Mouse (Mus musculus): ENCODE measurements at regions not wholly inside any gene's neighbourhood (a gene's known extent, or its start where the extent isn't known, plus 50 kb on each side); places are given as distances from the start of the nearest gene placed in this dataset.

DNA sequence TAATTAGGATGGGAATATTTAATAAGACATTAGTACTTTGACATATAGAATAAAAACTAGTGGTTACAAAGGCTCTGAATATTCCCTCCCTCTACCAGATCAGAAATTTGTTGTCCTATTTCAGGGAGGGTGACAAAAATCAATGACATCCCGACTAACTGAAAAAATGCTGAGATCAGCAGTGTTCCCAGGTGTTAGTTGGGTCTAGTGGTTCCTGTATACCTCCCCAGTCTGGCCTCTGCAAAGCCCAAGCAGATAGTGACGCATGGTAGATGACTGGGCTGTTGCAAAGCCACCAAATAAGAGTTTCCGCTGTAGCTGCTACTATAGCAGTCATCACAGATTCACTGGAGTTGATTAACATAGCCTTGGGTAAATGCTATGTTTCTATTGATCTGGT, 59.9 kb upstream of the Gm4791 start:
- DNase-seq = no peak

DNA sequence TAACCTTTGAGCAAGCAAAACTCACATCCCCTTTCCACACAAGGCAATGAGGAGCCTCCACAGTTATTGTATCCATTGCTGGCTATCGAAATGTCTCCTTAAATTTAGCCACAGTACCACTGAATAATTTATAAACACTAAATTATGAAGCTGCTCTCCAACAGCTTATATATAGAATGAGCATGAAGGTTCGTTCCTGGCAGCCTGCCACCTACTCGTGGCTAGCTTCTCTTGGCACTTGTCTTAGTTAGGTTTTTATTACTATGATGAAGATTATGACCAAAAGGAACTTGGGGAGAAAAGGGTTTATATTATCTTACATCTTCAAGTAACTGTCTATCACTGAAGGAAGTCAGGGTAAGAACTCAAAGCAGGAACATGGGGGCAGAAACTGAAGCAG, 72.9 kb upstream of the Gm4791 start:
- DNase-seq = no peak

DNA sequence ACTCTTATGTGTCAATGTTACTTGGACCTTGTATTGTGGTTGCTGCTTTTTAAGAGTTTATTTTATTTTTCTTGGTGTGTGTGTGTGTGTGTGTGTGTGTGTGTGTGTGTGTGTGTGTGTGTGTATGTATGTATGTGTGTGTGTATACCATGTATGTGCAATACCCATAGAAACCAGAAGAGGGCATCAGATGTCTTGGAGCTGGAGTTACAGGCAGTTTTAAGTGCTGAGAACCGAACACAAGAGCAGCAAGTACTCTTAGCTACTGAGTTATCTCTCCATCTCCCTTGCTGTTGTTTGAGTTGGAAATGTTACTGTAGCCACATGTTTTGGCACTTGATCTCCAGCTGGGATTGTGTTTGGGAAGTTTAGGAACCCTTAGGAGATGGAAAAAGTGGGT, 78.5 kb upstream of the Gm4791 start:
- DNase-seq = no peak

DNA sequence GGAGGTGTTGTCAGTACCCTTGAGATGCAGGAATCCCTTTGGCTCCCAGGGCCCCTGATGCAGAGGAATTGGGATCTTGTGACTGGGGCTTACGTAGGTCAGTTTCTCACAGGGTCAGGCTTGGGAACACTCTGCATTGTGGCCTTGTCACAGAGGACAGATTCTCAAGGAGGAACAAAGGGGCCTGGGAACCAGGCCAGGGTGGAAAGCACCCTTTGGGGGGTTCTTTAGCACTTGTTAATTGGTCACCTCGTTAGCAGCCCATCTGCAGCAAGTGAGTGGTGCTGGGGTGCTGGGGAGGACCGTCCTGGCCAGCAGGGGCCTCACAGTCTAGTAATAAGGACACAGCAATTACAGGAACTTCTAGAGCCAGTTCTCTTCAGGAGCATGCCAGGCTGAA, 85.3 kb upstream of the Gm4791 start:
- no peak for DNase-seq

DNA sequence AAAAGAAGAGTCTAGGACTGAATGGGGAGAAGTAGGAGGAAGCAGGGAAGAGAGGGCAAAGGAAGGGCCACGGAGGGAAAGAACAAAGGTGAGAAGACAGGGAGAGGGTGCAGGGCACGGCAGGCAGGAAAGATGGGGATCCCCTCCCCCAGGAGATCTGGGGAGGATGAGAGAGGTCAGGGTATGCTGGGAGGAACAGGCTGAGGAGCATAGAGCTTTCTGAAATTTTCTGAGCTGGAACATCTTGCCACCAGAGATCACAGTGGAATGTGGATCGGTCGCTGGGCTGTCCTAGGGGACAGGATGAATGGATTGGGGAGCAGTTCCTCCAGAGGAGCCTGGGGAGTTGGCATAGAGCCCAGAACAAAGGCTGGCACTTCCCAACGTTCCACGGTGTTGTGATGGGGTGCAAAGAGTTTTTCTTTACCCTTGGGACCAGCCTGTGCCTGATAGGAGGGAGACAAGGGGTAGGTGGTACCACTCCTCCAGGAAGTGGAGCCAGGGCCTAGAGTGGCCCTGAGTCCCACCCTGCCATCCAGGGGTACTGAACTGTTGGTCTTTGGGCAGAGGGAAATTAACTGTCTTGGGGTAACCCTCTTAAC, 89.0 kb upstream of the Gm4791 start:
- no peak for DNase-seq

DNA sequence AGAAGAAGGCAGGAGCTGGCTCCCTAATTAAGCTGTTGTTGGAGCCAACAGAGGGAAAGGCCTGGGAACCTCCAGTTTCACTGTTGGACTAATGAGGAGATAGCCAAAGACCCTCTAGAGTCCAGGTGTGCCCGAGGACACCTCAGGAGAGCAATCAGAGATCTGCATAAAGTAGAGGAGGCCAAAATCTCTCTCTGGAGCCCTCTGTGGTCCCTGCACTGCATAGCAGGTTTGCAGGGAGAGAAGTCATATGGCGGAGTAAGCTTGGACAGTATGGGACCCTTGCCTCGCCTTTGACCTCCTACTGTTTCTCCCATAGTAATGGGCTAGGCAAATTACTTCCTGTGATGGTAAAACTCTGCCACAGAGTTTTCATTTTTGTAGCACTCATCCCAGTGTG, 93.5 kb upstream of the Gm4791 start:
- DNase-seq = no peak

DNA sequence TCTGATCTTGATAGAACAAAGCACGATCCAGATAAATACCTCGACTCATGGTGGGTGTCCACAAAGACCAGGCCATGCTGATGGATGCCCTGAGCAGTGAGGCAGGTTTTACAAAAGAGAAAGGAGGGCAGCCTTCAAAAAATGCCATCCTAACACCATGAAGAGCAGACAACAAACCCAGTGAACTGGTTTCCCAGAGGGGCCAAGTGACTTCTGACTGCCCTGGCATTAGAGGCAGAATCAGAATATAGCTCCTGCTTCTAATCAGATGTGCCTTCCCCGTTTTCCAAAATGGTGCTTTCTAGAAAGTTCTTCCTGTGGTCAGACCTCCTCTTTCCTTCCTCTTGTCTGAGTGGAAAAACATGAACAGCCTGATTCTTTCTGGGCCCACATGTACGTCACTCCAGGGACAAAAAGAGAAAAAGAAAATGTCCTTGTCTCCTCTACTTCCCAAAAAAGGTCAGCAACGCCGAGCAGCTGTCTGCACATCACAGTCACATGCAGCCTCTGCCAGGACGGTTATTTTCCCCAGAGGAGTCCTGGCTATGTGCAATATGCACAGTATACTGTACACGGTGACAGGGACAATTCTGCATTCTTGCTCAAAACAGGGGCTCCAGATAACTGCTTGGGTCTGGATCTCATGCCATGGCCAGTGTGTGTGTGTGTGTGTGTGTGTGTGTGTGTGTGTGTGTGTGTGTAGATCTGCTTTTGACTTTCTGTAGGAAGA, 94.9 kb upstream of the Gm4791 start:
- no peak for DNase-seq

DNA sequence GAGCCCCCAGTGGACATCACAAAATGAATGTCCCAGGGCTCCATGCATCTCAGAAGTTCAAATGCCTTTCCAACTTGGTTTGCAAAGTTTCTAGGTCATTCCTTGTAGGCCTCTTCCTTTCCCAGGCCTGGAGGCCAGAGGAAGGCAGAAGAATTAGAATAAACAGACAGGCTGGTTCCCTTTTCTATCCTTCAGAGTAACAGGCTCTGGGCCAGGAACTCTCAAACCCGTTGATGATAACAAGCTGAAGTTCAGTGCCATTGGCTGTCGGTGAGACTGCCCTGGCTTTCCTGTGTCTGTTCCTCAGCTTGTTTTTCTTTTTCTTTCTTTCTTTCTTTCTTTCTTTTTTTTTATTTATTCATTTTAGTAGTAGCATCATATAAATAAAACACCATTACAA, 99.3 kb upstream of the Gm4791 start:
- DNase-seq = no peak

DNA sequence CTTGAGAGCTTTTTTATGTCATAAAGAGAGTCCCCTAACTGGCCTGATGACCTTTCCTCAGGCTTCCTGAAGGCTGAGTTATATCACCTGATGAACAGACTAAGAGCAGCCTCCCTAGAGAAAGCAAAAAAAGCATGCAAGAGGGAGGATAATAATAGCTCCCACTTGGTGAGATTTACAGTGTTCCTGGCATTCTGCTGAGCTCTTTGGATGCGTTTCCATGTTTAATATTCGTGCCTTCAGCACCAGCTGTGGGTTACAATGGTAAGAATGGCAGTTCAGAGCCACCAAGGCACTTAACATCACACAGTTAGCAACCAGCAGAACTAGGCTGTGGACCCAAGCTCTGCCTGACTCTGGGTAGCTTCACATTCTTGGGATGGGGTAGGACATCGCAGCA, 100.4 kb upstream of the Gm4791 start:
- no peak for DNase-seq

DNA sequence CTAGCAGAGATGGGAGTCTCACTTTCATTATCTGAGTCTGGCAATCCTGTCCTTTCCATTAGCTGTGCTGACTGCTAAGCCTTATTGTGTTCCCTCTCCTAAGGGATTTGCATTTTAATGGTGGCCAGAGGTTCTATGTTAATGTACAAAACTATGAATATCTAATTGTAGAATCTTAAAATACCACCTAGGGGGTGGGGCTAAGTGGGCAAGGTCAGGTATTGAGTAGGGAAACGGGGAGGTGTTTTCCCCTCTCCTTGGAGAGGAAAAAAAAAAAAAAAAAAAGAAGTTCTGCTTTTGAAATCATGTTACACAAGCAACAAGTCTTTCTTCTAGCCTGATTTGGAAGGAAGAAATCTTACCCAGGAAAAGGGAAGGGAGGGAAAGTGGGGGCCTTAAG, 106.7 kb upstream of the Gm4791 start:
- DNase-seq = no peak

DNA sequence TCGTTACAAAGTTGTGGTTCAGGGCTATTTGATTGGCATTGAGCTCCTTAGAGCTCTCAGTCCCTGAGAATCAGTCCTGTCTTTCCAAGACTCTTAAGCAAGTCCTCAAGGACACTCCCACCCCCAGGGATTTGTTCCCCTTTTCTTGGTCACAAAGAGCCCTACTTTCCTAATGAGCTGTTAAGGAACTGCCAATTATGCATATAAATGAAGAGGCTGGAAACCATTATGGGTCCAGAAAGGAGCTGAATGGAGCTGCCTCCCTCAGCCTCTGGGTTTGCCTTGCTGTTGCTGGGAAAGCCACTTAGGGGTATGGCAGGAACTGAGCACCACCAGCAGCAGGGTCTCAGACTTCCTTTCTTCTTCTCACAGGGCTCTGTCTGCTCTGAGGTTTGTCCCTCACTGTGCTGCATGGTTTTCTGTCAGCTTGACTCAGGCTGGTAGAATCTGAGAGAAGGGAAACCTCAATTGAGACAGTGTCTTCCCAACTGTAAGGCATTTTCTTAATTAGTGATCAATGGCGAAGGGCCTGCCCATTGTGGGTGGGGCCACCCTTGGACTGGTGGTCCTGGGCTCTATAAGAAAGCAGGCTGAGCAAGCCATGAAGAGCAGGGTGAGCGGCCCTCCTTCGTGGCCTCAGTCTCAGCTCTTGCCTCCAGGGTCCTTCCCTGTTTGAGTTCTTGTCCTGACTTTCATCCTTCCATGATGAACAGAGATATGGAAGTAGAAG, 108.4 kb upstream of the Gm4791 start:
- no peak for DNase-seq

DNA sequence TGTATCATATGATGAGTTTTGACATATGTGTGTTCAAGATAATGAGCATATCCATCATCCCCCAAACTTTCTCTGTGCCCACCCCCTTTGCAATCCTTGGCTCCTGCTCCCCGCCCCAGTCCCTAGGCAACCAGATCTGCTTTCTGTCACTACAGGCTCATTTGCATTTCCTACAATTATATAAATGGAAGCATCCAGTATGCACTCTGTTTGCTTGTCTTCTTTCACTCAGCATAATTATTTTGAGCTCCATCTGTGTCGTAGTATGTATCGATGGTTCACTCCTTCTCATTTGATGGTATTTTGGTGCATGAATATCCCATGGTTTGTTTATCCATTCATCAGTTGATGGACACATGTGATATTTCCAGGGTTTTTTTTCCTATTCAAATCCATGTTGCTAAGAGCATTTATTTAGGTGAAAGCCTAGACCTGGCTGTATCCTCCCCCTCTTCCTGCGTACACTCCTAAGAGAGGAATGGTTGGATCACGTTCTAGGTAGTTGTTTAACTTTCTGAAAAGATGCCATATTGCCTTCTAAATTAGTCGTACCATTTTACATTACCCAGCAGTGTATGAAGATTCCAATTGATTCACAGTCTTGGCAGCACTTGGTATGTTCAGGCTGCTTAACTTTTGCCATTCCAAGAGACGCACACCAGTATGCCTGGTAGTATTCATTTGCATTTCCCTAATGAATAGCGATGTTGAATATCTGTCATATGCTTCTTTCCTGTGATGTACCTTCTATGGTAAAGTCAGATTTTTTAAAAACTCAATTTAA, 127.1 kb upstream of the Gm4791 start:
- DNase-seq = no peak

DNA sequence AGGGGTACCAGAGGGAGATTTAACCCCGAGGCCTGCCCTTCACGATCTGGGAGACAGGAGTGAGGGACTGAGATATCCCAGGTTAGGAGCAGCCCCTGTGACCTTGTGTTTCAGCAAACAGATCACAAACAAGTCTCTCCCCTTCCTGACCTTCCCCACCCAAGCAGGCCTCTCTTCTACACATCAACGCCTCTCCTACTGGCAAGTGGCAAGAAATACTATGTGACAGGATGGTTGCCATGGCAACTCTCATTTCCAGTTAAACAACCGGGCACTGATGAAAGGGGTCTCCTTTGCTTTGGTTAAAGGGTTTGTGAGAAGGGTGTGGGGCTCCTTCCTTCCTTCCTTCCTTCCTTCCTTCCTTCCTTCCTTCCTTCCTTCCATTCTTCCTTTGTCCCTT, 134.6 kb upstream of the Gm4791 start:
- no peak for DNase-seq

DNA sequence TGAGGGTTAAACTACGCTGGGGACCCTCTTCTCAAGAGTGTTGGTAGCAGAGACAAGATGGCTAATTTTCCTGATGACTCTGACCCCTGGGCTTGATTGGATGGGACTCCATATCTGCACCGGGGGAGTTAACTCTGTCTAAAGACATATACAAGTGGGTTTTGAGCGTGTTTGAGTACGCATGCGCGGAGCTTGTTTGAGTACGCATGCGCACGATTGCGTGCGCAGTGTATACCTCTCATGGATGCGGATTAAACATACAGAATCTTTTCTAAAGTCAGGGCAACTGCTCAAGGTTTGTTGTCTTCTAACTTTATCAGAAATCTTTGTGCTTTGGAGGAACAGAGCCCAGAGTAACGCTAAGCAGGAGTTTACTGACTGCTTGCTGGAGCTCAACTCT, 146.8 kb upstream of the Gm4791 start:
- DNase-seq = no peak

DNA sequence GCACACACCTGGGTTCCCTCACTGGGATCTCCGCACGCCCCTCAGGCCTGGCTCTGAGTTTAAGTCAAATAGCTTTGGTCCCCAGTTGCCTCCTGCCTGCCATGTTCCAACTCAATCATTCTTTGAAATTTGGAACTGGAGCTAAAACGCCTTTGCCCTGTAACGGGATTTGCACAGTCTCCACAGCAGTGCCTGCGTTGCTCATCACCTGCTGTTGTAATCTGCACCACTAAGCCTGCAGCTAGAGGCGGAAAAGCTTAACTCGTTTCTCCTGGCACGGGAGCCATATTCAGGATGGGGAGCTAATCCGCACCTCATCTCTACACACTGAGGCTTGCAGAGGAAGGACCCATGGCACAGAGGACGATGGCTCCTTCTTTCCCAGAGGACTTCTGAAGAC, 147.2 kb upstream of the Gm4791 start:
- DNase-seq = no peak

DNA sequence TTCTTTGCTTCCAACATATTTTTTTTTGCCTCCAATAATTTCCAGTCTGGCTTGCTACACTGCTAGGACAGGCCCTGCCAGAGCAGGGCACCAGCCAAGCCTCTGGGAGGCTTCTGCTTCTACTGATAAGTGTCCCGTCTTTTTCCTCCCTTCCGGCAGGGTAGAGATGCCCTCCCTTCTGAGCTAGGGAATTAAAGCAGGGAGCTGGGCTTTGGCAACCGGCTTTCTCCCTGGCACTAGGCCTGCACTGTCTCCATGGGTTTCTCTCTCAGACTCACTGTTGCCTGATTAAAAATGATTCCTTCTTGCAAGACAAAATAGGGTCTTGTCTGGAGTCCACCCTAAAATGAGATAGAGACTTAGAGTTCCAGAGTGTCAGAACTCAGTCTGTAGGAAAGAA, 153.3 kb upstream of the Gm4791 start:
- no peak for DNase-seq

DNA sequence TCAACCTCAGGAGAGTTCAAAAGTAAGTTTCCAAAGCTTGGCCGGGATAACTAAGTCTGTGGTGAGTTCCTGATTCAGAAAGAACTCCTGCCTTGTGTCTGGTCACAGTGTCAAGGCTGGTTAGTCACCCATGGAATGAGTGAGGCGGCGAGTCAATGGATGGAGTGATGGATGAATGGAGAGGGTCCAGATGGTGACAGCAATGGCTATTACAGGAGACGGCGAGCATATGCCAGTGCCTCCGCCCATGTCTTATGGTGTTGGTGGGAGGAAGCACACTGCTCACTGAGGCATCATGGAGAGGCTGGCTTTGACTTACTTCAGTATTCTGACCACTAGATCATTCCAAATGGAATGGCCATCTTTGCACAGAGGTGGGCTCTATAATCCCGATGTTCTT, 154.8 kb upstream of the Gm4791 start:
- DNase-seq = no peak

DNA sequence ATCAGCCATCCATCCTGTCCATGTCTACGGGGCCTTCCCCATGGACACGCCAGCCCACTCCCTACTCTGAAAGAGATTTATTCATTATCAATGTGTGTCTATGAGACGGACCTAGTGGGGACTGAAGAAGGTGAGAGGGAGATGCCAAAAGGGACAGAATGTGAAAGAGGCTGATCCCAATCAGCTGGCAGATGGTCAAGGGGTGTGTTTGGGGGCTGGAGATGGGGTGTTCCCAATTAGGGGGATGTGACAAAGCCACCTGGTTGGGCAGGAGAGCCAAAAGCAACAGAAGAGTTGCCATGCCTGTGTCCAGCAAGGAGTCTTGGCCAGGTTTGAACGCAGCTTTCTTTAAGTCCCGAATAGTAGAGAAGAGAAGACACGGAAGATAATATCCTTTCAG, 157.0 kb upstream of the Gm4791 start:
- DNase-seq = no peak

DNA sequence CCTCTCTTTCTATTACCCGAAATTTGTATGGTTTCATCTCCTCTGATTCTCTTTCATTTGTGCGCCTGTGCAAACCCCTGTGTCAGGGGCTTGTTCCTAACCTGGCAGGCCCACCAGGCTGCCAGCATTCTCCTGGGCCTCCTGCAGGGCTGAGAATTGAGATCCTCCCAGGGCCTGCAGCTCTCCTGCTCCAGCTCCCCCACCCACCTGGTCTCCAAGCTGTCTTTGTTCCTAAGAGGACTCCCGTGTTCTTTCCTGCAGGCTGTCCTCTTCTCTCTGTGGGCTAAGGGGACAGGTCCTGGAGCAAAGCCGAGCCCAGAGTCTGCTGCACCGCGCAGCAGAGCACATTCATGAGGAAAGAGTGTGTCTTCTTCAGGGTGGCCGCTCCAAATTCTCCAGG, 163.3 kb upstream of the Gm4791 start:
- DNase-seq = peak; percentile 14

DNA sequence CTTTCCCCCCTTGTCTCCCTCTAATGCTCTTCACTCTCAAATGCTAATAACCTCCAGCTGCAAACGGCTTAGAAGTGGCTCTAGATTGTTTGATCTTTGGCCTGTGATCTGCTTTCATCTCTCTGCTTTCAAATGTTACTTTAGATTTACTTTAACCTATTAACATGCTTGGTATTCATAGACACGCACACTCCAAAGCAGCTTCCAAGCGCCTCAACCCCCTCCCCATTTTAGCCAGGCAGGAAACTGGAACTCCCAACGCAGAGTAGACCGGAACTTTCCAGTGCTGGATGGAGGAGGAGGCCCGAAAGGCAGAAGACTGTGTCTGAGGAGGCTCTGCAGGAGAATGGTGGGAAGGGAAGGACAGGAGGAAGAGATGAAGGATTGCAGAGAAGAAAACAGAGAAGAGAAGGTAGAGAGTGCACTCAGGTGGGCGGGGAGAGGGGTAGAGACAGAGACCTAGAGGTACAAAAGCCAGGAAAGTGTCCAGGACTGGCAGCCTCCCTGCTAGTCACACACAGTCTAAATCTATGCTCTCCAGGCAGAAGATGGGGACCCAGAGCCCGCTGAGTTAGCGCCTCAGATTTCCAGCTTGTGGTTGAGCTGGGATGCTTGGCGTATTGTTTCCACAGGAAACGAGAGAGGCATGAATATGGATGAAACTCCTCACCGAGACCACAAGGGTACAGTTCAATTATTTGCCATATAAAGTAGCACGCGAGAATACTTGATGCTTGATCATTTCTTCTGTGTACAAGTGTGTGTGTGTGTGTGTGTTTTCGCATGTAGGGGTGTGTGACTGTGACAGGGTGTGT, 167.6 kb upstream of the Gm4791 start:
- no peak for DNase-seq

DNA sequence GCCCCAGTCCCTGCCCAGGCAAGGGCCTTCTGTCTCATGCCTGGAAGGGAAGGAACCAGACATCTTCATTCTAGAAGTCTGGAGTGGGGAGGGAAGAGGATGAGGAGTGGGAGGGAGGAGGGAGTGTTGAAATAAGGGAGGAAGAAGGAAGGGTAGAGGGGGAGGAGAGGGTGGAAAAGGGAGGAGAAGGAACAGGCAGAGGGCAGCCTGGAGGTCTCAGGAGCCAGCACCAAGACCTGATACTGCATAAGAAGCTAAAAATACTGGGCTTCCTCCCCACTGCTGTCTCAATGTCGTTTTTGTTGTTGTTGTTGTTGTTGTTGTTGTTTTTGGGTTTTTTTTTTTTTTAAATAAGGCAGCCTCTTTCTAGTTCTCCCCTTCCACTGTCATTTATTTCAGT, 168.2 kb upstream of the Gm4791 start:
- no peak for DNase-seq

DNA sequence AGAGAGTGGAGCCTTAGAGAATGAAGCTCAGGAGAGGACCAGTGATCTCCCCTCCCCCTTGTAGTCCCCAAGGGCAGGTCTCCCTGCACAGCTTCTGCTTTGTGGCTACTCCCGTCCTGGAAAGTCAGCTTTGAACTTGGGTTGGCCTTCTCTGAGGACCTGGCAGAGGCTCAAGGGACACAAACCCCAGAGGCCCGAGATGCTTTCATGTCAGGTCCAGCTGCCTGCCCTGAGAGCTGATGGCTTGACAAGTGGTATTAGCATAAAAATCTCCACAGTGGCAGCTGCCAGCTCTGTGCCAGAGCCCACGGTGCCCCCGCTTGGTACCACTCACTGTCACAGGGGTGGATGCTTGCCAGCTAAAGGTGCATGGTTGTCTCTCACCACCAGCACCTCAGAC, 173.8 kb upstream of the Gm4791 start:
- DNase-seq = no peak

DNA sequence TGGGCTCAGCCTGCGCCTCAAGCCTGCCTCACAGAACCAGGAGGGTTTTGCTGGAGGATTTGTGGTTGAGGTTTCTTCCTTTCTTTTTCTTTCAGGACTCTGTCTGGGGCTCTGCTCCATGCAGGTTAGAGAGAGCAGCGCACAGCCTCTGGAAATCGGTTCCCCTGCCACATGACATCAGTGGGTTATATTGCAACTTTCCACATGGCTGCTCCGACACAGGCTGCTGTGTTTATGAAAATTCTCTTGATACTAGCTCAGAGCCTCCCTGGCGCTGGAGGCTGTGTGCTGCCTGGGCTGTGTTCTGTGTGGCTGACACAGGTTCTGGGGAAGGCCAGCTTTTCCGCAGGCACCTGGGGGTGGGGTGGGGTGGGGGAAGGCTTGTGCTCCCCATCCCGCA, 178.7 kb upstream of the Gm4791 start:
- no peak for DNase-seq
